Mouse (Mus musculus) lung, postnatal 0 days (tissue): ENCODE data around the gene 2900026A02Rik. TPM values are rescaled to one million over a fixed set of nuclear protein-coding genes. Genes with fewer than 3 reads are reported as not detected.
A peak's percentile ranks its signal among the peaks of the same experiment; 100 is the strongest.

Source experiments
- ATAC-seq: fragments of 200-750 bp; cut with Nextera tagmentation; 2 replicates; pipeline ENCODE4 v1.8.0; 2017; ENCODE audit warnings: moderate library complexity
- DNase-seq: peaks from one replicate; pipeline ENCODE4 v3.0.0-alpha.2; 2016; ENCODE audit warnings: low spot score
- H3K27ac ChIP-seq: fragments of 300-500 bp; sonication (generic); 2 replicates; pipeline ENCODE4 v1.5.1; 2014; ENCODE audit warnings: antibody characterized with exemption, mild to moderate bottlenecking, low read length, mixed read lengths
- H3K27me3 ChIP-seq: fragments of 300-500 bp; sonication (generic); replicated peaks from 2 replicates; pipeline ENCODE4 v1.6.1; 2014; ENCODE audit warnings: low read length, mixed read lengths; ENCODE audit not compliant: insufficient read depth
- H3K36me3 ChIP-seq: fragments of 300-500 bp; sonication (generic); 2 replicates; pipeline ENCODE4 v1.6.1; 2014; ENCODE audit warnings: low read length, mixed read lengths; ENCODE audit not compliant: insufficient read depth
- H3K4me1 ChIP-seq: fragments of 300-500 bp; sonication (generic); 2 replicates; pipeline ENCODE4 v1.6.1; 2014; ENCODE audit warnings: antibody characterized with exemption, low read depth, low read length, mixed read lengths; ENCODE audit not compliant: insufficient read depth
- H3K4me2 ChIP-seq: fragments of 300-500 bp; sonication (generic); replicated peaks from 2 replicates; pipeline ENCODE4 v1.6.1; 2014; ENCODE audit warnings: low read depth, mild to moderate bottlenecking, low read length, moderate library complexity, mixed read lengths
- H3K4me3 ChIP-seq: fragments of 300-500 bp; sonication (generic); 2 replicates; pipeline ENCODE4 v1.5.1; 2014; ENCODE audit warnings: low read depth, low read length
- H3K9ac ChIP-seq: fragments of 300-500 bp; sonication (generic); replicated peaks from 2 replicates; pipeline ENCODE4 v1.6.1; 2014; ENCODE audit warnings: low read depth, mild to moderate bottlenecking
- H3K9me3 ChIP-seq: fragments of 300-500 bp; sonication (generic); 2 replicates; pipeline ENCODE4 v1.6.1; 2016; ENCODE audit warnings: low read length, mixed read lengths
- CTCF ChIP-seq: IDR thresholded peaks from 2 replicates; pipeline ENCODE4 v1.5.1; 2016; ENCODE audit warnings: antibody characterized with exemption, mild to moderate bottlenecking
- EP300 ChIP-seq: IDR thresholded peaks from 2 replicates; pipeline ENCODE4 v1.6.1; 2016; ENCODE audit warnings: antibody characterized with exemption, mild to moderate bottlenecking, control low read depth
- WGBS: fragments of 180-500 bp; shearing (Covaris S2); extraction: QIAGEN DNeasy Blood & Tissue Kit; methylation state at CpG from one replicate; pipeline ENCODE4 v1.1.7; 2014; 5-methylcytosine and 5-hydroxymethylcytosine counted together
- polyA plus RNA-seq: library from polyadenylated mRNA; unstranded; fragments of >200 nt; fragmentation: Nextera tagmentation; extraction: Ambion mirVana; gene quantifications from 2 replicates; pipeline ENCODE4 v1.2.1, GENCODE M21; 2015

2900026A02Rik gene
- polyA plus RNA-seq, 1 experiment from 2014 or later: 6.3 TPM

DNA sequence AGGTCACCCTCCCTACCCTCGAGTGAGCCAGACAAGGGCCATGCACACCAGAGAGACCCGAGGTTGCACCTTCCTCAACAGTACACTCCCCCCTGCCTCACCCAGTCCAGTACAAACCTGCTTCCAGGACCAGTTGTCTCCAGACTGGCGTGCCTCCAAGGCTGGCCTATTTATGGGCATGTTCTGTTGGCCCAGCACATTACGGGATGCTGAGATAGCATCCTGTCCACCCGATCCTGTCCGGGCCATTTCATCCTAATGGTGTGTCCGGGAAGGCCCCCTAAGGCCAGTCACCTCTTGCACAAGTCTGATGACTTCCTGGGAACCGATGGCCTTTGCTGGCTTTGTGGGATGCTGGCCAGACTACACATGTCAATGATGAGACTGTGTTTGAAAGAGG is 139.6 kb downstream of the 2900026A02Rik start, which contains the start of gene Crybb3:
Crybb3 (minus strand) TSS at position 146 of the 400 bp plus-strand sequence.
- H3K9me3 ChIP-seq: no peaks in the 10 kb centered on the region
- no peaks in the 10 kb centered on the region for H3K27me3 ChIP-seq
- TF ChIP-seq CTCF (no peak), EP300 (no peak)
- ATAC-seq (no peak; the same call in 1 of the 2 replicates), DNase-seq (peak; percentile 33)
- no peak within 1 kb of the TSS for H3K27ac ChIP-seq
- no peaks in the 10 kb centered on the region for H3K4me1 ChIP-seq
- no peak within 1 kb of the TSS for H3K9ac ChIP-seq
- H3K4me2 ChIP-seq: no peak within 1 kb of the TSS
- no peaks in the 10 kb centered on the region for H3K36me3 ChIP-seq
- WGBS: 57% methylated on average over 8 of the region's 8 CpGs
- no peak within 1 kb of the TSS for H3K4me3 ChIP-seq

DNA sequence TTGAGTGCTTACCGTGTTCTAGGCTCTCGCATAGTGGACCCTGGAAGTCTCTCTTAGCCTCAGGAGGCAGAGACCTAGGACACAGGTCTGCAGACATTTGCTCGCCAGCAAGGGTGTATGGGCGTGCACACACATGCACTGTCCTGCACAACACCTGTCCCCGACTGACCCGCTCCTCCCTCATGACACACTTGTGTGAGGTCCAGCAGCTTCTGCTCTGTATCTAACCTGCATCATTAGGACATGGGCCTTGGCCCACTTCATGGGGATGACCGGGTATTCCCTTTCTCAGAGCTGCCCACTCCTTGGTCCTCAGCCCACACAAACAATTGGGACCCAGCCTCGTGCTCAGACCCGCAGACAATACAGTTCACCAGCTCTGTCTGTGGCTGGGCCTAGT is 140.0 kb downstream of the 2900026A02Rik start:
- Histone ChIP-seq H3K27me3 (no peaks in the 10 kb centered on the region), H3K4me2 (no peak overlapping the region), H3K27ac (no peak overlapping the region), H3K36me3 (no peaks in the 10 kb centered on the region), H3K4me3 (no peak overlapping the region), H3K4me1 (no peaks in the 10 kb centered on the region), H3K9me3 (no peaks in the 10 kb centered on the region), H3K9ac (no peak overlapping the region)
- 90% methylated on average over 9 of the region's 9 CpGs for WGBS
- TF ChIP-seq CTCF: no peak
- no peak for TF ChIP-seq EP300
- ATAC-seq (no peak), DNase-seq (no peak)

DNA sequence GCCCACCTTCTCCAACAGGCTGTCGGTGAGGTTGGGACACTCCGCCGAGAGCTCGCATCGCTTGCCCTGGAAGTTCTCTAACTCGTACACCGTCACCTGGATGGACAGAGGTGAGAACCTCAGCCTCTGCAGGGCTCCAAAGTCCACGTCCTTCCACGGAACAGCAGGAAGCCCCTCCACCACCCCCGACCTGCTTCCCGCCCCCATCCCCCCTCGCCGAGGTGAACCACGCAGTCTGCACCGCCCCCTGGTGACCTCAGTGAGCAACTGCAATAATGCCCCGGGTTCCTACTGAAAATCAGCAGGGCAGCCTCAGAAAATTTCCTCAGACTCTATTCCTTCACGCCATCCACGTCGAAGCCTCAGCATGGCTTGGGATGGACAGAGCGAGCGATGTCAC is 141.3 kb downstream of the 2900026A02Rik start:
- DNase-seq (no peak), ATAC-seq (no peak)
- H3K4me1 ChIP-seq: no peaks in the 10 kb centered on the region
- H3K9ac ChIP-seq: no peak overlapping the region
- WGBS: 29% methylated on average over 19 of the region's 21 CpGs
- H3K27me3 ChIP-seq: no peaks in the 10 kb centered on the region
- peak; percentile 64 for TF ChIP-seq CTCF
- TF ChIP-seq EP300: no peak
- no peak overlapping the region for H3K4me2 ChIP-seq
- H3K27ac ChIP-seq: no peak overlapping the region
- no peaks in the 10 kb centered on the region for H3K36me3 ChIP-seq
- no peaks in the 10 kb centered on the region for H3K9me3 ChIP-seq
- no peak overlapping the region for H3K4me3 ChIP-seq

DNA sequence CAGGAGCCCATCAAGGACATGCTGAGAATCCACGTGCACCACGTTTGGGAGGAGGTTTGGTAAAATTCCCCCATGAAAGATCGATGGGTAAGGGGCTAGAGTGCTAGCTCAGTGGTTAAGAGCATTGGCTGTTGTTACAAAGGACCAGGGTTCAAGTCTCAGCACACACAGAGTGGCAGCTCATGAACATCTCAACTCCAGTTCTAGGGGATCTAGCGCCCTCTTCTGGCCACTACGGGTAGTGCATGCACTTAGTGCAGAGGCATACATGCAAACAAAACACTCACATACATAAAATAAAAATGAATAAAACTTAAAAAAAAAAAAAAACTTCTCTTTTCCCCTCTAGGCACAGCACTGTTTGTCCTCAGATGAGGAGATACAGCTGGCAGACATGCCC is 142.3 kb downstream of the 2900026A02Rik start:
- Histone ChIP-seq H3K9me3 (no peaks in the 10 kb centered on the region), H3K9ac (no peak overlapping the region), H3K36me3 (no peaks in the 10 kb centered on the region), H3K4me2 (no peak overlapping the region), H3K27ac (no peak overlapping the region), H3K4me3 (no peak overlapping the region), H3K27me3 (no peaks in the 10 kb centered on the region), H3K4me1 (no peaks in the 10 kb centered on the region)
- ATAC-seq (no peak), DNase-seq (no peak)
- 59% methylated on average over 5 of the region's 5 CpGs for WGBS
- TF ChIP-seq EP300: no peak
- peak; percentile 65 for TF ChIP-seq CTCF

DNA sequence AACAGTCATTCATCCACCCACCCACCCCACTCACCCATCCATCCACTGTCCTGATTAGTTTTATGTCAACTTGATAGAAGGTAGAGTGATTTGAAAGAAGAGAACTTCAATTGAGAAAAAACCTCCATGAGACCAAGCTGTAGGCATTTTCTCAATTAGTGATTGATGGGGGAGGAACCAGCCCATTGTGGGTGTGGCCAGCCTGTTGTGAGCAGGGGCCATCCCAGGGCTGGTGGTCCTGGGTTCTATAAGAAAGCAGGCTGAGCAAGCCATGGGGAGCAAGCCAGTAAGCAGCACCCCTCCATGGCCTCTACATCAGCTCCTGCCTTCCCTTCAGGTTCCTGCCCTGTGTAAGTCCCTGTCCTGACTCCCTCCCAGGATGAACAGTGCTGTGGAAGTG is 151.0 kb downstream of the 2900026A02Rik start, which contains the start of gene Crybb2:
Crybb2 (minus strand) TSS at position 101 of the 400 bp plus-strand sequence.
- Histone ChIP-seq H3K9ac (no peak within 1 kb of the TSS), H3K27ac (no peak within 1 kb of the TSS), H3K4me1 (no peaks in the 10 kb centered on the region), H3K4me3 (no peak within 1 kb of the TSS), H3K27me3 (no peaks in the 10 kb centered on the region), H3K4me2 (no peak within 1 kb of the TSS), H3K36me3 (no peaks in the 10 kb centered on the region), H3K9me3 (no peaks in the 10 kb centered on the region)
- no peak for TF ChIP-seq EP300
- TF ChIP-seq CTCF: no peak
- ATAC-seq: no peak
- DNase-seq: no peak

DNA sequence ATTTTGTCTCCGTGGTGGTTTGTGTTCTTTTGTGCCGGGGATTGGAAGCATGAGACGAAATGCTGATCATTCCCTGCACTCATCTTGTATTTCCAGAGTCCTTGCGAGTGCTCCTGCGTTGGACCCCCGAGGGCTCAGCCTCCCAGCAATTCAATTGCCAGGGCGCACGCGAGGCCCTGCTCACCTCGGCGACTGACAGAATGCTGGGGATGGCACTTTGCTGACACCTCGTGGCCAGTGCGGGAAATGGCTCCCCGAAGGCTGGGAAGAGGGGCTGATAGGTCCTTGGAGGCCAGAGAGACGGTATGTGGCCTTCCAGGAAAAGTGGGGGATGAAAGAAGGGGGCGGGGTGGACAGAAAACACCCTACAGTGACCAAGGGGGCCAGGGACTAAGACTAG is 166.7 kb downstream of the 2900026A02Rik start:
- H3K36me3 ChIP-seq: no peaks in the 10 kb centered on the region
- H3K27me3 ChIP-seq: no peaks in the 10 kb centered on the region
- WGBS: 5% methylated on average over 16 of the region's 16 CpGs
- no peaks in the 10 kb centered on the region for H3K9me3 ChIP-seq
- peak; percentile 65 for DNase-seq
- no peak overlapping the region for H3K9ac ChIP-seq
- no peak overlapping the region for H3K27ac ChIP-seq
- peak; percentile 44; the same call in 1 of the 2 replicates for ATAC-seq
- H3K4me1 ChIP-seq: no peaks in the 10 kb centered on the region
- H3K4me2 ChIP-seq: no peak overlapping the region
- TF ChIP-seq EP300 (no peak), CTCF (peak; percentile 100)
- H3K4me3 ChIP-seq: no peak overlapping the region
